Mouse (Mus musculus) MEL (cell line): ENCODE results near the gene Ak7. TPM values are rescaled to one million over a fixed set of nuclear protein-coding genes. Genes with fewer than 3 reads are reported as not detected.

Source experiments
- DNase-seq: peaks from one replicate; pipeline ENCODE4 v3.0.0; 2011; ENCODE audit warnings: low read depth, low spot score
- H3K27ac ChIP-seq: 2 replicates; pipeline ENCODE4 v1.5.1; 2012; ENCODE audit warnings: low read depth, mild to moderate bottlenecking, control low read depth, low read length, moderate library complexity; ENCODE audit not compliant: control insufficient read depth
- H3K27me3 ChIP-seq, 2 experiments: fragments of 150-350 bp in 1 of 2; sonication (generic) in 1 of 2; 2 replicates each; pipeline ENCODE4 v1.6.1; 2012; ENCODE audit warnings: low read length in 2 of 2, mild to moderate bottlenecking in 2 of 2, improper control_type of control experiment in 1 of 2, moderate library complexity in 1 of 2; ENCODE audit not compliant: insufficient read depth in 2 of 2, control insufficient read depth in 1 of 2
- H3K36me3 ChIP-seq, 2 experiments: 2 replicates each; pipeline ENCODE4 v1.6.1; 2012 to 2014; ENCODE audit warnings: low read length in 2 of 2, improper control_type of control experiment in 1 of 2, inconsistent platforms in 1 of 2, mild to moderate bottlenecking in 1 of 2; ENCODE audit not compliant: insufficient read depth in 2 of 2, control insufficient read depth in 1 of 2
- H3K4me1 ChIP-seq, 2 experiments: fragments of 150-350 bp in 1 of 2; sonication (generic) in 1 of 2; 2 replicates each; pipeline ENCODE4 v1.6.1; 2012; ENCODE audit warnings: low read length in 2 of 2, improper control_type of control experiment in 1 of 2, mild to moderate bottlenecking in 1 of 2; ENCODE audit not compliant: insufficient read depth in 2 of 2, control insufficient read depth in 1 of 2
- H3K4me3 ChIP-seq, 2 experiments: fragments of 150-350 bp in 1 of 2; sonication (generic) in 1 of 2; 2 replicates each; pipeline ENCODE4 v1.5.1; 2012; ENCODE audit warnings: low read depth in 2 of 2, low read length in 2 of 2, mild to moderate bottlenecking in 2 of 2, moderate library complexity in 2 of 2, control low read depth in 1 of 2, improper control_type of control experiment in 1 of 2; ENCODE audit not compliant: control insufficient read depth in 1 of 2, insufficient read depth in 1 of 2
- H3K79me2 ChIP-seq: 2 replicates; pipeline ENCODE4 v1.6.1; 2012; ENCODE audit warnings: mild to moderate bottlenecking, low read length, moderate library complexity; ENCODE audit not compliant: control insufficient read depth, poor library complexity, insufficient read depth
- H3K9ac ChIP-seq: 2 replicates; pipeline ENCODE4 v1.6.1; 2012; ENCODE audit warnings: low read depth, mild to moderate bottlenecking, control low read depth, low read length, moderate library complexity; ENCODE audit not compliant: control insufficient read depth, poor library complexity, severe bottlenecking
- H3K9me3 ChIP-seq: fragments of 150-350 bp; sonication (generic); replicated peaks from 2 replicates; pipeline ENCODE4 v1.6.1; 2012; ENCODE audit warnings: mild to moderate bottlenecking, low read length, improper control_type of control experiment, moderate library complexity; ENCODE audit not compliant: insufficient read depth
- BHLHE40 ChIP-seq: IDR thresholded peaks from 2 replicates; pipeline ENCODE4 v1.6.1; 2012; ENCODE audit warnings: low read depth, mild to moderate bottlenecking, inconsistent platforms, low read length, improper control_type of control experiment, borderline replicate concordance
- EP300 ChIP-seq, 2 experiments: IDR thresholded peaks; 2 replicates each; pipeline ENCODE4 v1.6.1; 2011; ENCODE audit warnings: improper control_type of control experiment in 2 of 2, low read length in 2 of 2, low read depth in 1 of 2, mild to moderate bottlenecking in 1 of 2
- ETS1 ChIP-seq: IDR thresholded peaks from 2 replicates; pipeline ENCODE4 v1.6.1; 2012; ENCODE audit warnings: low read depth, mild to moderate bottlenecking, inconsistent platforms, low read length, improper control_type of control experiment, moderate library complexity
- GATA1 ChIP-seq: IDR thresholded peaks from 2 replicates; pipeline ENCODE4 v1.6.1; 2011; ENCODE audit warnings: low read depth, low read length, improper control_type of control experiment
- JUND ChIP-seq: IDR thresholded peaks from 2 replicates; pipeline ENCODE4 v1.6.1; 2011; ENCODE audit warnings: low read depth, mild to moderate bottlenecking, improper control_type of control experiment, low read length
- MAX ChIP-seq: IDR thresholded peaks from 2 replicates; pipeline ENCODE4 v1.6.1; 2011; ENCODE audit warnings: low read length, improper control_type of control experiment
- MAZ ChIP-seq: IDR thresholded peaks from 2 replicates; pipeline ENCODE4 v1.6.1; 2012; ENCODE audit warnings: low read depth, mild to moderate bottlenecking, inconsistent platforms, low read length, improper control_type of control experiment
- MEF2A ChIP-seq: IDR thresholded peaks from 2 replicates; pipeline ENCODE4 v1.6.1; 2014; ENCODE audit warnings: low read depth, mild to moderate bottlenecking, inconsistent platforms, low read length, improper control_type of control experiment; ENCODE audit not compliant: poor library complexity, insufficient replicate concordance, severe bottlenecking; ENCODE audit errors: extremely low read depth
- MXI1 ChIP-seq: IDR thresholded peaks from 2 replicates; pipeline ENCODE4 v1.6.1; 2011; ENCODE audit warnings: mild to moderate bottlenecking, low read depth, low read length, improper control_type of control experiment
- NRF1 ChIP-seq: IDR thresholded peaks from 2 replicates; pipeline ENCODE4 v1.6.1; 2014; ENCODE audit warnings: low read depth, mild to moderate bottlenecking, inconsistent platforms, low read length, improper control_type of control experiment, moderate library complexity; ENCODE audit not compliant: poor library complexity, insufficient read depth, severe bottlenecking
- POLR2A ChIP-seq, 2 experiments: IDR thresholded peaks; 2 replicates each; pipeline ENCODE4 v1.6.1; 2011 to 2012; ENCODE audit warnings: low read length in 2 of 2, mild to moderate bottlenecking in 2 of 2, control low read depth in 1 of 2, improper control_type of control experiment in 1 of 2, low read depth in 1 of 2, moderate library complexity in 1 of 2; ENCODE audit not compliant: control insufficient read depth in 1 of 2, insufficient read depth in 1 of 2, poor library complexity in 1 of 2
- POLR2AphosphoS5 ChIP-seq: IDR thresholded peaks from 2 replicates; pipeline ENCODE4 v1.6.1; 2012; ENCODE audit warnings: low read depth, borderline replicate concordance, mild to moderate bottlenecking, inconsistent platforms, low read length, moderate library complexity, mixed read lengths
- RAD21 ChIP-seq: IDR thresholded peaks from 2 replicates; pipeline ENCODE4 v1.6.1; 2011; ENCODE audit warnings: mild to moderate bottlenecking, low read depth, low read length, improper control_type of control experiment
- RCOR1 ChIP-seq: IDR thresholded peaks from 2 replicates; pipeline ENCODE4 v1.6.1; 2012; ENCODE audit warnings: low read depth, mild to moderate bottlenecking, inconsistent platforms, low read length, improper control_type of control experiment
- SIN3A ChIP-seq: IDR thresholded peaks from 2 replicates; pipeline ENCODE4 v1.6.1; 2012; ENCODE audit warnings: low read length, improper control_type of control experiment, inconsistent platforms
- TAL1 ChIP-seq: IDR thresholded peaks from 2 replicates; pipeline ENCODE4 v1.6.1; 2012; ENCODE audit warnings: mild to moderate bottlenecking, inconsistent platforms, low read length, moderate library complexity, mixed read lengths
- TCF12 ChIP-seq: IDR thresholded peaks from 2 replicates; pipeline ENCODE4 v1.6.1; 2014; ENCODE audit warnings: low read depth, mild to moderate bottlenecking, inconsistent platforms, low read length, improper control_type of control experiment, moderate library complexity
- USF1 ChIP-seq: IDR thresholded peaks from 2 replicates; pipeline ENCODE4 v1.6.1; 2014; ENCODE audit warnings: low read depth, mild to moderate bottlenecking, inconsistent platforms, low read length, improper control_type of control experiment, moderate library complexity
- USF2 ChIP-seq, 2 experiments: IDR thresholded peaks; 2 replicates each; pipeline ENCODE4 v1.6.1; 2011 to 2012; ENCODE audit warnings: improper control_type of control experiment in 2 of 2, low read length in 2 of 2, borderline replicate concordance in 1 of 2, inconsistent platforms in 1 of 2, low read depth in 1 of 2, mild to moderate bottlenecking in 1 of 2; ENCODE audit not compliant: insufficient read depth in 1 of 2
- ZC3H11A ChIP-seq: IDR thresholded peaks from 2 replicates; pipeline ENCODE4 v1.6.1; 2012; ENCODE audit warnings: low read depth, mild to moderate bottlenecking, inconsistent platforms, low read length, improper control_type of control experiment
- ZMIZ1 ChIP-seq: IDR thresholded peaks from 2 replicates; pipeline ENCODE4 v1.6.1; 2012; ENCODE audit warnings: low read depth, mild to moderate bottlenecking, inconsistent platforms, low read length, improper control_type of control experiment, moderate library complexity
- polyA plus RNA-seq, 2 experiments: library from polyadenylated mRNA; stranded (reverse) in 1 of 2; unstranded in 1 of 2; fragments of >175 nt in 1 of 2; fragments of >200 nt in 1 of 2; gene quantifications; 2 replicates each; pipeline versions ENCODE4 v1.2.1 to v1.2.4; 2012; ENCODE audit warnings: low replicate concordance in 2 of 2, low read depth in 1 of 2; ENCODE audit not compliant: insufficient read length in 2 of 2, insufficient read depth in 1 of 2, missing spikeins in 1 of 2
- total RNA-seq: library from RNA; depleted of rRNA; stranded (reverse); fragments of 300-350 nt; gene quantifications from 2 replicates; pipeline ENCODE4 v1.2.3, GENCODE M21; 2012

Gene Ak7
- total and polyA plus RNA-seq, 3 experiments = 0.31 to 0.36 TPM; not detected in 1

GRCm38 (mm10) chr12:105759849-105760478, 54.2 kb downstream of the Ak7 start:
- H3K79me2 ChIP-seq = no peaks in the 10 kb centered on the region
- peaks cover 0 to 2% of the 10 kb centered on the region in 2 experiments; a peak in 2 of 4 replicates for H3K36me3 ChIP-seq
- no peaks in the 10 kb centered on the region for H3K9me3 ChIP-seq
- H3K27me3 ChIP-seq = no peaks in the 10 kb centered on the region
- H3K4me1 ChIP-seq = peaks cover 3 to 15% of the 10 kb centered on the region in 2 experiments; a peak in 3 of 4 replicates
- TF ChIP-seq USF1 (no peak), MEF2A (0 out of 2 replicates have a peak, but pooled peaks have one; percentile 5), RAD21 (no peak), ZMIZ1 (no peak), USF2 (IDR thresholded peaks at IDR 0.05; ENCODE audit: borderline replicate concordance in 1 of 2, insufficient read depth in 1 of 2, low read depth in 1 of 2, low read length in 2 of 2) (no peak), NRF1 (no peak), RCOR1 (peak; percentile 89), JUND (no peak), MAZ (peak; percentile 57; the same call in 1 of the 2 replicates), POLR2A (IDR thresholded peaks at IDR 0.05; ENCODE audit: control insufficient read depth in 1 of 2, insufficient read depth in 1 of 2, low read depth in 1 of 2, low read length in 2 of 2, poor library complexity in 1 of 2) (no peak), POLR2AphosphoS5 (no peak), GATA1 (peak; percentile 83), TCF12 (peak; percentile 96), MAX (no peak), SIN3A (peak; percentile 55), BHLHE40 (peak; percentile 39; the same call in 1 of the 2 replicates), MXI1 (peak; percentile 39; the same call in 1 of the 2 replicates), ETS1 (peak; percentile 80), TAL1 (peak; percentile 91), ZC3H11A (no peak), EP300 (IDR thresholded peaks at IDR 0.05; ENCODE audit: low read depth in 1 of 2, low read length in 2 of 2) (peak; percentile 76 to 92)
- DNase-seq = peak; percentile 82
- H3K4me3 ChIP-seq = no peak overlapping the region
- H3K9ac ChIP-seq = no peak overlapping the region
- 0 out of 2 replicates have a peak overlapping the region, but pooled peaks have one; percentile 27 for H3K27ac ChIP-seq
